Mouse (Mus musculus): ENCODE results near the gene Osbpl11. TPM values are rescaled to one million over a fixed set of nuclear protein-coding genes. Genes with fewer than 3 reads are reported as not detected.

Osbpl11 gene
- polyA plus RNA-seq, 1 experiment from 2014 or later, result 21.5 TPM

DNA sequence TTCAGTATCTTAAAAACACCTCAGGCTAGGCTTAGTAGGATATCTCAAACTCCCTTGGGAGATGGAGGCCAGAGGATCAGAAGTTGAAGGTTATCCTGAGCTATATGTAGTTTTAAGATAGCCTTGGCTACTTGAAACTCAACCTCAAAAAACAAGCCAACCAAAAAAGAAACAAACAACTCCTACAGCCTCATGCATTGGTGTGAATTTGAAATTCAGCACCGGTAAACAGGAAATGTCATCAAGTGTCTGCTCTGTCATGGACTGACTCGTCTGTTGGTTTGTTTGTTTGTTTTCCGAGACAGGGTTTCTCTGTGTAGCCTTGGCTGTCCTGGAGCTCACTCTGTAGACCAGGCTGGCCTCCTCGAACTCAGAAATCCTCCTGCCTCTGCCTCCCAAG, 87.0 kb downstream of the Osbpl11 start:
- no peak for ATAC-seq (ENCODE audit: low FRiP score, low TSS enrichment)
- H3K4me1 ChIP-seq (ENCODE audit: control insufficient read depth, insufficient read depth, low read length), result no peaks in the 10 kb centered on the region
- DNase-seq, result no peak
- H3K27ac ChIP-seq (replicated peaks; ENCODE audit: low read depth, low read length), result no peak overlapping the region
- peaks cover 55% of the 10 kb centered on the region for H3K36me3 ChIP-seq (ENCODE audit: control insufficient read depth, insufficient read depth, low read length)
- H3K4me2 ChIP-seq (ENCODE audit: low read length), result no peak overlapping the region
- 95% methylated on average over 4 of the region's 4 CpGs for WGBS
- H3K4me3 ChIP-seq (replicated peaks; ENCODE audit: low read depth, low read length), result no peak overlapping the region
- no peaks in the 10 kb centered on the region for H3K27me3 ChIP-seq (ENCODE audit: control insufficient read depth, insufficient read depth, low read length)
- no peaks in the 10 kb centered on the region for H3K9me3 ChIP-seq (ENCODE audit: control insufficient read depth, low read length)
- no peak overlapping the region for H3K9ac ChIP-seq (replicated peaks; ENCODE audit: low read length)

GRCm38 (mm10) chr16:33283079-33283478, 98.2 kb downstream of the Osbpl11 start:
- ATAC-seq (ENCODE audit: low FRiP score, low TSS enrichment), result no peak
- DNase-seq, result no peak
- peaks cover 73% of the 10 kb centered on the region for H3K36me3 ChIP-seq (ENCODE audit: control insufficient read depth, insufficient read depth, low read length)

GRCm38 (mm10) chr16:33288536-33288935, 103.7 kb downstream of the Osbpl11 start:
- DNase-seq (no peak), ATAC-seq (ENCODE audit: low FRiP score, low TSS enrichment) (no peak)
- no peak overlapping the region for H3K4me3 ChIP-seq (replicated peaks; ENCODE audit: low read depth, low read length)
- H3K36me3 ChIP-seq (ENCODE audit: control insufficient read depth, insufficient read depth, low read length), result peaks cover 82% of the 10 kb centered on the region
- no peaks in the 10 kb centered on the region for H3K4me1 ChIP-seq (ENCODE audit: control insufficient read depth, insufficient read depth, low read length)
- WGBS, result 78% methylated on average over 9 of the region's 9 CpGs
- H3K9ac ChIP-seq (replicated peaks; ENCODE audit: low read length), result no peak overlapping the region
- no peak overlapping the region for H3K27ac ChIP-seq (replicated peaks; ENCODE audit: low read depth, low read length)
- no peaks in the 10 kb centered on the region for H3K27me3 ChIP-seq (ENCODE audit: control insufficient read depth, insufficient read depth, low read length)
- H3K9me3 ChIP-seq (ENCODE audit: control insufficient read depth, low read length), result peaks cover 7% of the 10 kb centered on the region; the same call in 1 of the 2 replicates
- H3K4me2 ChIP-seq (ENCODE audit: low read length), result no peak overlapping the region

More at GRCm38 (mm10) chr16:33283079-33283478, 98.2 kb downstream of the Osbpl11 start:
- H3K27me3 ChIP-seq (ENCODE audit: control insufficient read depth, insufficient read depth, low read length), result no peaks in the 10 kb centered on the region
- no peak overlapping the region for H3K27ac ChIP-seq (replicated peaks; ENCODE audit: low read depth, low read length)
- no peaks in the 10 kb centered on the region for H3K4me1 ChIP-seq (ENCODE audit: control insufficient read depth, insufficient read depth, low read length)
- 95% methylated on average over 1 of the region's 1 CpGs for WGBS
- no peak overlapping the region for H3K9ac ChIP-seq (replicated peaks; ENCODE audit: low read length)
- H3K4me2 ChIP-seq (ENCODE audit: low read length), result no peak overlapping the region
- no peak overlapping the region for H3K4me3 ChIP-seq (replicated peaks; ENCODE audit: low read depth, low read length)
- H3K9me3 ChIP-seq (ENCODE audit: control insufficient read depth, low read length), result no peaks in the 10 kb centered on the region

- Histone ChIP-seq H3K4me3 (replicated peaks; ENCODE audit: low read depth, low read length) (no peak overlapping the region), H3K9ac (replicated peaks; ENCODE audit: low read length) (no peak overlapping the region), H3K27ac (replicated peaks; ENCODE audit: low read depth, low read length) (no peak overlapping the region), H3K4me2 (ENCODE audit: low read length) (no peak overlapping the region), H3K9me3 (ENCODE audit: control insufficient read depth, low read length) (peaks cover 7% of the 10 kb centered on the region; the same call in 1 of the 2 replicates), H3K27me3 (ENCODE audit: control insufficient read depth, insufficient read depth, low read length) (no peaks in the 10 kb centered on the region), H3K4me1 (ENCODE audit: control insufficient read depth, insufficient read depth, low read length) (no peaks in the 10 kb centered on the region), H3K36me3 (ENCODE audit: control insufficient read depth, insufficient read depth, low read length) (peaks cover 91% of the 10 kb centered on the region)
- ATAC-seq (ENCODE audit: low FRiP score, low TSS enrichment) (no peak), DNase-seq (peak; percentile 8)
- 85% methylated on average over 7 of the region's 7 CpGs for WGBS
Measured at GRCm38 (mm10) chr16:33289981-33290380, 105.1 kb downstream of the Osbpl11 start.

DNA sequence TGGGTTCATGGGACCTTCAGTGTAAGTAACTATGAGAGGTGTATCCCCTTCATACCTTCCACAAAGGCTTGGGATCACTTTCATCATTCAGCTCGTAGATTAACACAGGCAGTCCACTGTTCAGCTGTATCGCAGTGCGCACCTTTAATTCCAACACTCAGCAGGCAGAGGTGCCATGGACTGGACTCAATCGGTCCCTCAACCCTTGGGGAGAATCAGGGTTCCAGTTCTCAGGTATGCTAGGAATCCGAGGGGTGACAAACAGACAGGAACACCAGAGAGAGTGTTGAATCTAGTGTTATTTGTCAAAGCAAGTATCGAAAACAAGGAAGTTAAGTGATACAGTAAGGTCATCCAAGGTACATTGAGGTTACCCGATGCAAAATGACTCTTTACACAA, 107.4 kb downstream of the Osbpl11 start:
- H3K9ac ChIP-seq (replicated peaks; ENCODE audit: low read length), result no peak overlapping the region
- H3K4me2 ChIP-seq (ENCODE audit: low read length), result no peak overlapping the region
- no peaks in the 10 kb centered on the region for H3K27me3 ChIP-seq (ENCODE audit: control insufficient read depth, insufficient read depth, low read length)
- H3K9me3 ChIP-seq (ENCODE audit: control insufficient read depth, low read length), result peaks cover 7% of the 10 kb centered on the region; the same call in 1 of the 2 replicates
- H3K27ac ChIP-seq (replicated peaks; ENCODE audit: low read depth, low read length), result no peak overlapping the region
- no peak overlapping the region for H3K4me3 ChIP-seq (replicated peaks; ENCODE audit: low read depth, low read length)
- H3K36me3 ChIP-seq (ENCODE audit: control insufficient read depth, insufficient read depth, low read length), result peaks cover 95% of the 10 kb centered on the region
- no peak for ATAC-seq (ENCODE audit: low FRiP score, low TSS enrichment)
- WGBS, result 97% methylated on average over 7 of the region's 7 CpGs
- DNase-seq, result no peak
- H3K4me1 ChIP-seq (ENCODE audit: control insufficient read depth, insufficient read depth, low read length), result no peaks in the 10 kb centered on the region

Other genes with a start within 250 kb of the Osbpl11 start
- 4.7 and 6.2 TPM in 2 replicates for gene Iqcg, start 128.9 kb upstream of the Osbpl11 start, polyA plus RNA-seq (2014; fragmentation: Nextera tagmentation; extraction: Ambion mirVana)
- gene Rpl35a, start 128.6 kb upstream of the Osbpl11 start, polyA plus RNA-seq (2014; fragmentation: Nextera tagmentation; extraction: Ambion mirVana), result 477 and 558 TPM in 2 replicates
- gene Lmln, start 122.5 kb upstream of the Osbpl11 start, polyA plus RNA-seq (2014; fragmentation: Nextera tagmentation; extraction: Ambion mirVana), result 2.9 and 3.2 TPM in 2 replicates
- gene Snx4, start 66.4 kb downstream of the Osbpl11 start, polyA plus RNA-seq (2014; fragmentation: Nextera tagmentation; extraction: Ambion mirVana), result 77.8 and 98.2 TPM in 2 replicates
- 48.3 and 51.1 TPM in 2 replicates for gene Zfp148, start 195.8 kb downstream of the Osbpl11 start, polyA plus RNA-seq (2014; fragmentation: Nextera tagmentation; extraction: Ambion mirVana)

Measured in midbrain, embryonic 14.5 days (tissue).